Mouse (Mus musculus) small intestine, adult 2 months (tissue): Measurements from ENCODE around the gene Tmem39b. TPM values are rescaled to one million over a fixed set of nuclear protein-coding genes. Genes with fewer than 3 reads are reported as not detected.

Experiments
- H3K27ac ChIP-seq: fragments of 200-500 bp; 2 replicates; pipeline ENCODE4 v1.5.1; 2012; ENCODE audit warnings: low read depth, low read length, control low read depth, inconsistent platforms; ENCODE audit not compliant: insufficient read depth
- H3K27me3 ChIP-seq: fragments of 200-500 bp; 2 replicates; pipeline ENCODE4 v1.6.1; 2012; ENCODE audit warnings: mild to moderate bottlenecking, moderate library complexity, low read length, inconsistent platforms; ENCODE audit not compliant: control insufficient read depth, insufficient read depth
- H3K36me3 ChIP-seq: fragments of 200-500 bp; 2 replicates; pipeline ENCODE4 v1.6.1; 2012; ENCODE audit warnings: mild to moderate bottlenecking, low read length, control low read depth, inconsistent platforms; ENCODE audit not compliant: control insufficient read depth, insufficient read depth
- H3K4me1 ChIP-seq: fragments of 200-500 bp; 2 replicates; pipeline ENCODE4 v1.6.1; 2012; ENCODE audit warnings: low read length, inconsistent platforms, mixed read lengths; ENCODE audit not compliant: control insufficient read depth, insufficient read depth, insufficient read length
- H3K4me3 ChIP-seq: fragments of 200-500 bp; 2 replicates; pipeline ENCODE4 v1.5.1; 2012; ENCODE audit warnings: low read depth, mild to moderate bottlenecking, control low read depth, inconsistent platforms, low read length, moderate library complexity
- CTCF ChIP-seq: fragments of 200-500 bp; IDR thresholded peaks from 2 replicates; pipeline ENCODE4 v1.5.1; 2012; ENCODE audit warnings: low read depth, mild to moderate bottlenecking, control low read depth, inconsistent platforms, low read length, moderate library complexity, mixed read lengths; ENCODE audit not compliant: insufficient replicate concordance, insufficient read length; ENCODE audit errors: extremely low read depth
- POLR2A ChIP-seq: fragments of 200-500 bp; IDR thresholded peaks from 2 replicates; pipeline ENCODE4 v1.6.1; 2012; ENCODE audit warnings: low read depth, mild to moderate bottlenecking, control low read depth, inconsistent platforms, low read length, moderate library complexity
- WGBS: fragments of 180-500 bp; shearing (Covaris S2); methylation state at CpG from one replicate; pipeline ENCODE4 v1.1.7; 2018; 5-methylcytosine and 5-hydroxymethylcytosine counted together
- polyA plus RNA-seq: library from polyadenylated mRNA; depleted of rRNA; stranded (reverse); fragments of >200 nt; gene quantifications from 2 replicates; pipeline ENCODE4 v1.2.3, GENCODE M21; 2012

Tmem39b gene
- polyA plus RNA-seq, 1 experiment = 21.4 TPM

GRCm38 (mm10) chr4:129661584-129661983 lies 35.1 kb downstream of the Tmem39b start:
- WGBS = 72% methylated on average over 3 of the region's 3 CpGs
- no peaks in the 10 kb centered on the region for H3K27me3 ChIP-seq
- TF ChIP-seq POLR2A = no peak
- TF ChIP-seq CTCF = no peak
- no peak overlapping the region for H3K27ac ChIP-seq
- H3K36me3 ChIP-seq = peaks cover 42% of the 10 kb centered on the region
- H3K4me1 ChIP-seq = no peaks in the 10 kb centered on the region
- no peak overlapping the region for H3K4me3 ChIP-seq

GRCm38 (mm10) chr4:129654770-129655169 lies 41.9 kb downstream of the Tmem39b start:
- WGBS = 91% methylated on average over 14 of the region's 14 CpGs
- TF ChIP-seq POLR2A (no peak), CTCF (no peak)
- Histone ChIP-seq H3K27me3 (no peaks in the 10 kb centered on the region), H3K27ac (no peak overlapping the region), H3K36me3 (peaks cover 69% of the 10 kb centered on the region), H3K4me3 (no peak overlapping the region), H3K4me1 (no peaks in the 10 kb centered on the region)

- TF ChIP-seq CTCF (no peak), POLR2A (no peak)
- Histone ChIP-seq H3K4me3 (no peak overlapping the region), H3K27me3 (no peaks in the 10 kb centered on the region), H3K4me1 (no peaks in the 10 kb centered on the region), H3K36me3 (peaks cover 77% of the 10 kb centered on the region), H3K27ac (no peak overlapping the region)
- WGBS = 89% methylated on average over 8 of the region's 8 CpGs
Observed at GRCm38 (mm10) chr4:129650359-129650758, 46.3 kb downstream of the Tmem39b start.

- H3K27me3 ChIP-seq = no peaks in the 10 kb centered on the region
- H3K4me3 ChIP-seq = no peak overlapping the region
- 63% methylated on average over 1 of the region's 1 CpGs for whole genome bisulfite sequencing
- no peak overlapping the region for H3K27ac ChIP-seq
- no peaks in the 10 kb centered on the region for H3K4me1 ChIP-seq
- H3K36me3 ChIP-seq = peaks cover 60% of the 10 kb centered on the region
- no peak for TF ChIP-seq POLR2A
- TF ChIP-seq CTCF = no peak
Observed at GRCm38 (mm10) chr4:129648656-129649055, 48.0 kb downstream of the Tmem39b start.

- no peaks in the 10 kb centered on the region for H3K4me1 ChIP-seq
- TF ChIP-seq CTCF (no peak), POLR2A (no peak)
- 87% methylated on average over 6 of the region's 6 CpGs for WGBS
- H3K27ac ChIP-seq = no peak overlapping the region
- no peaks in the 10 kb centered on the region for H3K27me3 ChIP-seq
- no peak overlapping the region for H3K4me3 ChIP-seq
- peaks cover 40% of the 10 kb centered on the region for H3K36me3 ChIP-seq
Observed at GRCm38 (mm10) chr4:129645204-129645603, 51.4 kb downstream of the Tmem39b start.

GRCm38 (mm10) chr4:129641756-129642155 lies 54.9 kb downstream of the Tmem39b start:
- no peak for TF ChIP-seq CTCF
- TF ChIP-seq POLR2A = no peak
- WGBS = 27% methylated on average over 5 of the region's 5 CpGs
- no peak overlapping the region for H3K4me3 ChIP-seq
- no peak overlapping the region for H3K27ac ChIP-seq
- no peaks in the 10 kb centered on the region for H3K27me3 ChIP-seq
- peaks cover 9% of the 10 kb centered on the region for H3K4me1 ChIP-seq
- peaks cover 24% of the 10 kb centered on the region for H3K36me3 ChIP-seq

GRCm38 (mm10) chr4:129640638-129641467 lies 55.8 kb downstream of the Tmem39b start, which contains the start of gene Txlna:
Gene Txlna, minus strand, starts transcription at chr4:129641065.
- WGBS = under 1% methylated on average over 60 of the region's 60 CpGs
- peak; percentile 53 for TF ChIP-seq POLR2A
- no peak for TF ChIP-seq CTCF
- Histone ChIP-seq H3K36me3 (peaks cover 24% of the 10 kb centered on the region), H3K27me3 (no peaks in the 10 kb centered on the region), H3K27ac (peak within 1 kb of the TSS; percentile 72), H3K4me3 (peak within 1 kb of the TSS; percentile 78), H3K4me1 (peaks cover 9% of the 10 kb centered on the region)
